ENCODE assay signal across 9 mouse cellular contexts in genomic region chr12:33110894-33111471, GRCm38 (mm10). TPM values are rescaled to one million over a fixed set of nuclear protein-coding genes. Genes with fewer than 3 reads are reported as not detected.
DNase-seq lines count a peak whose midpoint lies in the region; ATAC-seq and TF ChIP-seq lines count a peak whose summit lies in the region.
"Had no signal": no experiment of that assay in that cellular context is flagged by ENCODE, and none has a peak within 500 bp of the region (broad histone marks: within the 10 kb centered on the region; RNA-seq: fewer than 3 reads in every experiment).

No protein-coding gene starts in this region.

- no peak for TF ChIP-seq POLR2A in cortical plate, adult 2 months (IDR thresholded peaks at IDR 0.05; ENCODE audit: extremely low read depth, insufficient read depth, low read length)

- whole genome bisulfite sequencing in heart, embryonic 11.5 days (ENCODE audit: insufficient replicate concordance) = 37% methylated on average over 14 of the region's 14 CpGs
- WGBS in limb, embryonic 15.5 days = 21% methylated on average over 14 of the region's 14 CpGs
- 18% methylated on average over 14 of the region's 14 CpGs for WGBS in neural tube, embryonic 14.5 days

- peak; percentile 96 for DNase-seq in heart, adult 11 months
- no peak for DNase-seq in heart, postnatal 25 days (ENCODE audit: low spot score)
- DNase-seq in kidney, adult 8-10 months = peak; percentile 8
- no peak for DNase-seq in urinary bladder, postnatal 25 days (ENCODE audit: low spot score)

- intact Hi-C loops in heart, postnatal 25 days (cut with DNase I) = no loop called here

- no peaks in the 10 kb centered on the region for H3K9me3 ChIP-seq in heart, embryonic 11.5 days (replicated peaks; ENCODE audit: control insufficient read depth, low read length)
- H3K9me3 ChIP-seq in limb, embryonic 15.5 days = no peaks in the 10 kb centered on the region
- no peaks in the 10 kb centered on the region for H3K9me3 ChIP-seq in neural tube, embryonic 14.5 days (ENCODE audit: control insufficient read depth, low read length)

- no peak for ATAC-seq in heart, embryonic 11.5 days (replicated peaks; ENCODE audit: insufficient number of reproducible peaks, low FRiP score, low TSS enrichment)
- peak; percentile 44; the same call in 1 of the 2 replicates for ATAC-seq in limb, embryonic 15.5 days (ENCODE audit: insufficient number of reproducible peaks, low FRiP score, low TSS enrichment, low read depth)
- peak; percentile 51; the same call in 1 of the 2 replicates for ATAC-seq in neural tube, embryonic 14.5 days (ENCODE audit: low read depth)

- no peak overlapping the region for H3K4me2 ChIP-seq in heart, embryonic 11.5 days
- no peak overlapping the region for H3K4me2 ChIP-seq in limb, embryonic 15.5 days
- no peak overlapping the region for H3K4me2 ChIP-seq in neural tube, embryonic 14.5 days (ENCODE audit: low read depth, low read length)

- no peak for TF ChIP-seq CTCF in cortical plate, adult 2 months (IDR thresholded peaks at IDR 0.05; ENCODE audit: extremely low read depth, insufficient read depth, low read length)

- H3K36me3 ChIP-seq in heart, embryonic 11.5 days (ENCODE audit: control insufficient read depth, insufficient read depth, low read length) = no peaks in the 10 kb centered on the region
- no peaks in the 10 kb centered on the region for H3K36me3 ChIP-seq in limb, embryonic 15.5 days
- no peaks in the 10 kb centered on the region for H3K36me3 ChIP-seq in neural tube, embryonic 14.5 days (ENCODE audit: control insufficient read depth, insufficient read depth, low read length)

- H3K9ac ChIP-seq in heart, embryonic 11.5 days (ENCODE audit: low read depth, low read length) = no peak overlapping the region
- no peak overlapping the region for H3K9ac ChIP-seq in limb, embryonic 15.5 days
- no peak overlapping the region for H3K9ac ChIP-seq in neural tube, embryonic 14.5 days (replicated peaks; ENCODE audit: low read depth, low read length)

- no peak overlapping the region for H3K4me3 ChIP-seq in cortical plate, adult 2 months (ENCODE audit: insufficient read depth, low read length)
- no peak overlapping the region for H3K4me3 ChIP-seq in heart, embryonic 11.5 days (ENCODE audit: low read depth, low read length)
- no peak overlapping the region for H3K4me3 ChIP-seq in limb, embryonic 15.5 days
- H3K4me3 ChIP-seq in neural tube, embryonic 14.5 days (ENCODE audit: low read depth, low read length) = no peak overlapping the region

- peak overlapping the region; percentile 21; the same call in 1 of the 2 replicates for H3K27ac ChIP-seq in cortical plate, adult 2 months (ENCODE audit: insufficient read depth, low read length)
- peak overlapping the region; percentile 22; the same call in 1 of the 2 replicates for H3K27ac ChIP-seq in heart, embryonic 11.5 days (ENCODE audit: low read depth, low read length)
- H3K27ac ChIP-seq in limb, embryonic 15.5 days = peak overlapping the region; percentile 59
- peak overlapping the region; percentile 22; the same call in 1 of the 2 replicates for H3K27ac ChIP-seq in neural tube, embryonic 14.5 days (ENCODE audit: low read depth, low read length)

- H3K4me1 ChIP-seq in cortical plate, adult 2 months (ENCODE audit: control insufficient read depth, insufficient read depth, low read length) = peaks cover 2% of the 10 kb centered on the region; the same call in 1 of the 2 replicates
- H3K4me1 ChIP-seq in heart, embryonic 11.5 days (ENCODE audit: control insufficient read depth, insufficient read depth, low read length) = 0 out of 2 replicates have a peak, but pooled peaks cover 8% of the 10 kb centered on the region
- H3K4me1 ChIP-seq in limb, embryonic 15.5 days = peaks cover 22% of the 10 kb centered on the region
- no peaks in the 10 kb centered on the region for H3K4me1 ChIP-seq in neural tube, embryonic 14.5 days (ENCODE audit: control insufficient read depth, insufficient read depth, low read length)

- H3K27me3 ChIP-seq in heart, embryonic 11.5 days (ENCODE audit: control insufficient read depth, insufficient read depth, low read length) = no peaks in the 10 kb centered on the region
- no peaks in the 10 kb centered on the region for H3K27me3 ChIP-seq in limb, embryonic 15.5 days
- no peaks in the 10 kb centered on the region for H3K27me3 ChIP-seq in neural tube, embryonic 14.5 days (ENCODE audit: control insufficient read depth, insufficient read depth, low read length)

RNA-seq across cellular contexts. Expression of gene Cdhr3, which starts 18.3 kb away (rescaled TPM):
- under 1 TPM; 0.67 to 0.73 TPM for total RNA-seq in heart, postnatal 25 days (2021)
- 3.9 and 4.7 TPM in 2 replicates for polyA plus RNA-seq in cortical plate, adult 2 months (2012; rRNA removed)
- polyA plus RNA-seq in heart, embryonic 11.5 days (2014; fragmentation: Nextera tagmentation; extraction: Ambion mirVana) = not detected in 2 replicates
- 0.64 and 1.3 TPM in 2 replicates for polyA plus RNA-seq in limb, embryonic 15.5 days (2015; fragmentation: Nextera tagmentation; extraction: Ambion mirVana)
- 0.17 TPM in 1 of 2 replicates, not detected in the other for polyA plus RNA-seq in neural tube, embryonic 14.5 days (2014; fragmentation: Nextera tagmentation; extraction: Ambion mirVana)
- total RNA-seq: ES-E14 had no signal

RNA-seq across cellular contexts. Expression of gene Atxn7l1, which starts 36.5 kb away (rescaled TPM):
- 10 to 100 TPM; 17.2 to 19.2 TPM for total RNA-seq in heart, postnatal 25 days (2021)
- polyA plus RNA-seq in cortical plate, adult 2 months (2012; rRNA removed) = 39.0 and 41.0 TPM in 2 replicates
- 15.6 and 18.7 TPM in 2 replicates for polyA plus RNA-seq in heart, embryonic 11.5 days (2014; fragmentation: Nextera tagmentation; extraction: Ambion mirVana)
- 10.9 and 12.2 TPM in 2 replicates for polyA plus RNA-seq in limb, embryonic 15.5 days (2015; fragmentation: Nextera tagmentation; extraction: Ambion mirVana)
- polyA plus RNA-seq in neural tube, embryonic 14.5 days (2014; fragmentation: Nextera tagmentation; extraction: Ambion mirVana) = 25.8 and 35.1 TPM in 2 replicates

Comparison
In these comparisons a context has a peak if more than half of its experiments do, and no peak if none do; other contexts are left out.
1. DNase-seq: peak in heart, adult 11 months (single experiment) and kidney, adult 8-10 months (2 of 2); none in heart, postnatal 25 days (single experiment) and urinary bladder, postnatal 25 days (single experiment).
2. Peak in every context shown above with its lines, with median percentiles within 50 percentile points of each other: H3K27ac ChIP-seq.